Mouse (Mus musculus): ENCODE results near the gene Hdac9. TPM values are rescaled to one million over a fixed set of nuclear protein-coding genes. Genes with fewer than 3 reads are reported as not detected.

Gene Hdac9
- polyA plus RNA-seq, 1 experiment, result 11.0 TPM

DNA sequence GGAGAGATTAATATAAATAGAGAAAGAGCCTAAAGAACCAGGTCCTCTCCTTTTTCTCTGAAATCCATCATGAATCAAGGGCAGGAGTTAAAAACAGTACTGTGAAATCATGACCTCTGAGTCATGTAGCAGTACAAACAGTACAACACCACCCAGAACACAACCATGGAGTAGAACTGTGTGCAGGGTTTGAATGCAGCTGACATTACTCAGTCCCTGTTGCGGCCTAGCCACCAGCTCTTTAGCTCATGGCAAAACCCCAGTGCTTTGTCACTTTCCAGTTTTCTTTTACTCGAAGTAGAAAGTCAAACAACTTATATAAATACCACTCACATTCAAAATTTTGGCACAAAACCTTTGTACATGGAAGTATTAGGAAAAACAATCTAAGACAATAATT is 395.4 kb downstream of the Hdac9 start:
- no peak for TF ChIP-seq CTCF (IDR thresholded peaks at IDR 0.05; ENCODE audit: borderline replicate concordance, extremely low read depth, insufficient read depth, insufficient read length)
- no peak for TF ChIP-seq POLR2A (IDR thresholded peaks at IDR 0.05; ENCODE audit: borderline replicate concordance, extremely low read depth, insufficient read depth, insufficient read length, poor library complexity, severe bottlenecking)
- no peak for DNase-seq (ENCODE audit: low read depth)

DNA sequence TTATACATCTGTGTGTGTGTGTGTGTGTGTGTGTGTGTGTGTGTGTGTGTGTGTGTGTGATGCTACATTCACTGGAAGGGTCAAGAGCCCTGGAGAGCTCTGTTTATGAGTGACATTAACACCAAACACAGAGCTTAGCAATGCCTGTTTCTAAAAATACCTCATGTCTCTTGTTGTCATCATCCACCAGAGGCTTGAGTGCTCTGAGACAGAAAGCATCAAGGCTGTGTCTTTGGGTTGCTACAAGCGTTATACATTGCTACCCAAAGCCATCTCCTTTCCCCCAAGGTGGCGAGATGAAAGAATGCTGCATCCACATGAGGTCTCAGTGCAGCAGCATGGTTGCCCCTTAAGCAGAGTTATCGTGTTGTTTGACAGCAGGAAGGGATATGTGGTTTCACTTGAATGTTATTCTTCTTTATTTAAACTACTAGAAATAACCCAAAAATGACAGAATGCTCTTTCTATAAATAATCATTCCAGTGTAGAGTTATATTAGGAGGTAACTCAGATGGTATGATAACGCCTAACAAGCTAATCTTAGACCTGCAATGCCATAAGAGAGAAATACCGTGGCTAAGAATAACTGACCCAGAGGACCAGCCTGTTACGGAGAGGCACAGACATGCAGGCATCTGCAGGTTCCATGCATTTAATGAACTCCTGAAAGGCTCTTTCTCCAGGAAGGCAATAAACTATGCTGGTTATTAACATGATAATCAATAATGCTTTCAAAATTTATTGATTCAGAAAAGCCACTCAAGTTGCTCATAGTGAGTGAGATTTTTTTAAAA is 399.9 kb downstream of the Hdac9 start:
- TF ChIP-seq POLR2A (IDR thresholded peaks at IDR 0.05; ENCODE audit: borderline replicate concordance, extremely low read depth, insufficient read depth, insufficient read length, poor library complexity, severe bottlenecking) (no peak), CTCF (IDR thresholded peaks at IDR 0.05; ENCODE audit: borderline replicate concordance, extremely low read depth, insufficient read depth, insufficient read length) (no peak)
- peak; percentile 44 for DNase-seq (ENCODE audit: low read depth)

DNA sequence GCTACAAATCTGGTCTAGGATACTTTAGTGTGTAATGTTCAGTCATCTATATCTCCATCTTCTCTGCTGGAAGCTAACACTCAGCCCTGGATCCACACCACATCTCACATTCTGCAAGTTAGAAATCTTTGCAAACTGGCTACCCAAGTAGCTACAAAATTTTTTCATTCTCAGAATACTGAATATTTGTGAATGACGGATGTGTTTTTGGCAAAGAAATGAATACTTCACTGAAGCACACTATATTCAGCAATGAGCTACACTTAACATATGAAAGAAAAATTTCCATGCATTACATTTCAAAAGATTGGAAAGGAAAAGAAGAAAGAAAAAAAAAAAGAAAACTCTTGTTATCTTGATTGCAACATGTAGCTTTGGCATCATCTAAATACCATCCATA is 410.6 kb downstream of the Hdac9 start:
- TF ChIP-seq CTCF (IDR thresholded peaks at IDR 0.05; ENCODE audit: borderline replicate concordance, extremely low read depth, insufficient read depth, insufficient read length) (no peak), POLR2A (IDR thresholded peaks at IDR 0.05; ENCODE audit: borderline replicate concordance, extremely low read depth, insufficient read depth, insufficient read length, poor library complexity, severe bottlenecking) (no peak)

DNA sequence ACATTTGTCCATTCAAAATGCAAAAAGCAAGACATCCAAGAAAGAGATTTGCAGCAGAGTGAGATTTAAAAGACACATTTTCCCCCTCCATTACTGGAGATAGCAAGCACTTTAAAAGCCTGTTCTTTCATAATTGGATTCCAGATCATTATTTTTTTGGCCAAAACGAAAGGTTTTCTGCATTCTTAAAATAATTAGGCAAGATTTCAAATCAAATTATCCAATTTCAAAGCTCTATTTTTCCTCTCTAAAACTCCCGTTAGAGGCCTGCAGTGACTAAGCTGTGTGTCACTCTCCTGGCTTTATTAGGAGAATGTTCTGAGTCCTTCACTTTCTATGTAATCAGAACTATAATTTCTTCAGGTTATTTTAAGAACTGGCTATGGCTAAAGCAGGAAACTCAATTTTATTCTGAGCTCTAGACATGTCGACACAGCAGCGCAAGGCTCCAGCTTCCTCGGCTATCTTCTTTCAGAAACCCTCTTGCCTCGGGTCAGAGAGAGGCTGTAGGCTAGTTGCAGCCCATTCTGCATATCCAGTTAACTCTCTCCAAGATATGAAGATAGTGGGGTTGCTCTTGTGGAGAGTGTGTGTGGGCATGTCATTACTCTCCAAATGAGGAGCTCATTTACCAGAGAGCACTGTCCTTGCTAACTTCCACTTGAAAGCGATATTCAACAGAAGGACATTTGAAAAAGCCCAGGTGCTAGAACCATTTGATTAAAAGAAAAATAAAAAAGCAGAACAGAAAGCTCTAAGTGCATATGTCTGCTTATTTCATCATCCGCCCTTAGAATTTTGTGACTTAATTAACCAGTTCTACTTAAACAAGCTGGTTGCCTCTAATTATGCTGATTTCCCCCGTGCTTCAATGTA is 417.9 kb downstream of the Hdac9 start:
- peak; percentile 61 for DNase-seq (ENCODE audit: low read depth)
- TF ChIP-seq POLR2A (IDR thresholded peaks at IDR 0.05; ENCODE audit: borderline replicate concordance, extremely low read depth, insufficient read depth, insufficient read length, poor library complexity, severe bottlenecking), result no peak
- TF ChIP-seq CTCF (IDR thresholded peaks at IDR 0.05; ENCODE audit: borderline replicate concordance, extremely low read depth, insufficient read depth, insufficient read length), result no peak

More for the DNA sequence above, 410.6 kb downstream of the Hdac9 start:
- DNase-seq (ENCODE audit: low read depth), result no peak

- peak; percentile 77 for DNase-seq (ENCODE audit: low read depth)
Observed at GRCm38 (mm10) chr12:34498331-34498730, 418.6 kb downstream of the Hdac9 start.

GRCm38 (mm10) chr12:34497702-34498101 is 419.2 kb downstream of the Hdac9 start:
- TF ChIP-seq POLR2A (IDR thresholded peaks at IDR 0.05; ENCODE audit: borderline replicate concordance, extremely low read depth, insufficient read depth, insufficient read length, poor library complexity, severe bottlenecking) (no peak), CTCF (IDR thresholded peaks at IDR 0.05; ENCODE audit: borderline replicate concordance, extremely low read depth, insufficient read depth, insufficient read length) (no peak)
- DNase-seq (ENCODE audit: low read depth), result peak; percentile 78

More at GRCm38 (mm10) chr12:34498331-34498730, 418.6 kb downstream of the Hdac9 start:
- TF ChIP-seq POLR2A (IDR thresholded peaks at IDR 0.05; ENCODE audit: borderline replicate concordance, extremely low read depth, insufficient read depth, insufficient read length, poor library complexity, severe bottlenecking), result no peak

GRCm38 (mm10) chr12:34495940-34496339 is 421.0 kb downstream of the Hdac9 start:
- no peak for TF ChIP-seq POLR2A (IDR thresholded peaks at IDR 0.05; ENCODE audit: borderline replicate concordance, extremely low read depth, insufficient read depth, insufficient read length, poor library complexity, severe bottlenecking)
- no peak for TF ChIP-seq CTCF (IDR thresholded peaks at IDR 0.05; ENCODE audit: borderline replicate concordance, extremely low read depth, insufficient read depth, insufficient read length)
- peak; percentile 52 for DNase-seq (ENCODE audit: low read depth)

GRCm38 (mm10) chr12:34489629-34490028 is 427.3 kb downstream of the Hdac9 start:
- no peak for TF ChIP-seq CTCF (IDR thresholded peaks at IDR 0.05; ENCODE audit: borderline replicate concordance, extremely low read depth, insufficient read depth, insufficient read length)
- no peak for TF ChIP-seq POLR2A (IDR thresholded peaks at IDR 0.05; ENCODE audit: borderline replicate concordance, extremely low read depth, insufficient read depth, insufficient read length, poor library complexity, severe bottlenecking)
- DNase-seq (ENCODE audit: low read depth), result no peak

DNA sequence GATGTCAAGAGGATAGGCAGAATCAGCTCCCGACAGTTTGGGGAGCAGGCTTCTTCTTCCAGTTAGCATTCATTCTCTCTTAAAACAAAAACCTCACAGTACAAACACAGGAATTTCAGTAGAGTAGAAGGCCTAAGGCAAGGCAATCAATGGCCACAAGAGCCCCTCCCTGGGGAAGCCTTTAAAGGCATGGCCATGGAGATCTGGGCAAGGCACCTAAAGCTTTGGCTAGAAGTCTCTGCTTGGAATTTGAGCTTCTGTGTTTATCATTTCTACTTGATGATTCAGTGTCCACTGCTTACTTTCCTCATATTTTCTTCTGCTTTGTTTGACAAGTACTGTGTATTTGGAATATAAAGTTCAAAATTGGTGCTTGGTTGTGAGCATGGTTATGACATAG is 429.2 kb downstream of the Hdac9 start:
- no peak for DNase-seq (ENCODE audit: low read depth)
- TF ChIP-seq POLR2A (IDR thresholded peaks at IDR 0.05; ENCODE audit: borderline replicate concordance, extremely low read depth, insufficient read depth, insufficient read length, poor library complexity, severe bottlenecking), result no peak
- no peak for TF ChIP-seq CTCF (IDR thresholded peaks at IDR 0.05; ENCODE audit: borderline replicate concordance, extremely low read depth, insufficient read depth, insufficient read length)

GRCm38 (mm10) chr12:34487021-34487420 is 429.9 kb downstream of the Hdac9 start:
- TF ChIP-seq POLR2A (IDR thresholded peaks at IDR 0.05; ENCODE audit: borderline replicate concordance, extremely low read depth, insufficient read depth, insufficient read length, poor library complexity, severe bottlenecking) (no peak), CTCF (IDR thresholded peaks at IDR 0.05; ENCODE audit: borderline replicate concordance, extremely low read depth, insufficient read depth, insufficient read length) (no peak)
- no peak for DNase-seq (ENCODE audit: low read depth)

GRCm38 (mm10) chr12:34486016-34486415 is 430.9 kb downstream of the Hdac9 start:
- TF ChIP-seq CTCF (IDR thresholded peaks at IDR 0.05; ENCODE audit: borderline replicate concordance, extremely low read depth, insufficient read depth, insufficient read length), result no peak
- TF ChIP-seq POLR2A (IDR thresholded peaks at IDR 0.05; ENCODE audit: borderline replicate concordance, extremely low read depth, insufficient read depth, insufficient read length, poor library complexity, severe bottlenecking), result no peak
- DNase-seq (ENCODE audit: low read depth), result no peak

All from brain, embryonic 14.5 days (tissue).